Mouse (Mus musculus) small intestine, adult 2 months (tissue): ENCODE data around the gene Khdrbs2. TPM values are rescaled to one million over a fixed set of nuclear protein-coding genes. Genes with fewer than 3 reads are reported as not detected.

Experiments used
- H3K27ac ChIP-seq: fragments of 200-500 bp; 2 replicates; pipeline ENCODE4 v1.5.1; 2012; ENCODE audit warnings: low read depth, low read length, control low read depth, inconsistent platforms; ENCODE audit not compliant: insufficient read depth
- H3K27me3 ChIP-seq: fragments of 200-500 bp; 2 replicates; pipeline ENCODE4 v1.6.1; 2012; ENCODE audit warnings: mild to moderate bottlenecking, moderate library complexity, low read length, inconsistent platforms; ENCODE audit not compliant: control insufficient read depth, insufficient read depth
- H3K36me3 ChIP-seq: fragments of 200-500 bp; 2 replicates; pipeline ENCODE4 v1.6.1; 2012; ENCODE audit warnings: mild to moderate bottlenecking, low read length, control low read depth, inconsistent platforms; ENCODE audit not compliant: control insufficient read depth, insufficient read depth
- H3K4me1 ChIP-seq: fragments of 200-500 bp; 2 replicates; pipeline ENCODE4 v1.6.1; 2012; ENCODE audit warnings: low read length, inconsistent platforms, mixed read lengths; ENCODE audit not compliant: control insufficient read depth, insufficient read depth, insufficient read length
- H3K4me3 ChIP-seq: fragments of 200-500 bp; 2 replicates; pipeline ENCODE4 v1.5.1; 2012; ENCODE audit warnings: low read depth, mild to moderate bottlenecking, control low read depth, inconsistent platforms, low read length, moderate library complexity
- CTCF ChIP-seq: fragments of 200-500 bp; IDR thresholded peaks from 2 replicates; pipeline ENCODE4 v1.5.1; 2012; ENCODE audit warnings: low read depth, mild to moderate bottlenecking, control low read depth, inconsistent platforms, low read length, moderate library complexity, mixed read lengths; ENCODE audit not compliant: insufficient replicate concordance, insufficient read length; ENCODE audit errors: extremely low read depth
- POLR2A ChIP-seq: fragments of 200-500 bp; IDR thresholded peaks from 2 replicates; pipeline ENCODE4 v1.6.1; 2012; ENCODE audit warnings: low read depth, mild to moderate bottlenecking, control low read depth, inconsistent platforms, low read length, moderate library complexity
- WGBS: fragments of 180-500 bp; shearing (Covaris S2); methylation state at CpG from one replicate; pipeline ENCODE4 v1.1.7; 2018; 5-methylcytosine and 5-hydroxymethylcytosine counted together
- polyA plus RNA-seq: library from polyadenylated mRNA; depleted of rRNA; stranded (reverse); fragments of >200 nt; gene quantifications from 2 replicates; pipeline ENCODE4 v1.2.3, GENCODE M21; 2012

Khdrbs2 gene
- polyA plus RNA-seq, 1 experiment: not detected

GRCm38 (mm10) chr1:32568901-32569300, 396.4 kb downstream of the Khdrbs2 start:
- Histone ChIP-seq H3K27ac (no peak overlapping the region), H3K27me3 (no peaks in the 10 kb centered on the region), H3K4me1 (no peaks in the 10 kb centered on the region), H3K36me3 (no peaks in the 10 kb centered on the region), H3K4me3 (no peak overlapping the region)
- TF ChIP-seq CTCF (no peak), POLR2A (no peak)
- 93% methylated on average over 2 of the region's 2 CpGs for WGBS

- H3K4me1 ChIP-seq: no peaks in the 10 kb centered on the region
- no peak overlapping the region for H3K4me3 ChIP-seq
- no peak overlapping the region for H3K27ac ChIP-seq
- H3K36me3 ChIP-seq: no peaks in the 10 kb centered on the region
- H3K27me3 ChIP-seq: no peaks in the 10 kb centered on the region
- TF ChIP-seq POLR2A (no peak), CTCF (no peak)
- WGBS: 79% methylated on average over 1 of the region's 1 CpGs
These were observed 453.5 kb downstream of the Khdrbs2 start for GRCm38 (mm10) chr1:32626060-32626459.

GRCm38 (mm10) chr1:32632415-32633354, 460.2 kb downstream of the Khdrbs2 start:
- H3K36me3 ChIP-seq: no peaks in the 10 kb centered on the region
- no peaks in the 10 kb centered on the region for H3K4me1 ChIP-seq
- no peaks in the 10 kb centered on the region for H3K27me3 ChIP-seq
- H3K4me3 ChIP-seq: no peak overlapping the region
- TF ChIP-seq CTCF (no peak), POLR2A (no peak)
- no peak overlapping the region for H3K27ac ChIP-seq
- 83% methylated on average over 5 of the region's 5 CpGs for WGBS

- Histone ChIP-seq H3K27me3 (no peaks in the 10 kb centered on the region), H3K27ac (no peak overlapping the region), H3K36me3 (no peaks in the 10 kb centered on the region), H3K4me3 (no peak overlapping the region), H3K4me1 (no peaks in the 10 kb centered on the region)
- TF ChIP-seq POLR2A (no peak), CTCF (no peak)
- 86% methylated on average over 4 of the region's 4 CpGs for WGBS
These were observed 460.9 kb downstream of the Khdrbs2 start for GRCm38 (mm10) chr1:32633404-32633803.

GRCm38 (mm10) chr1:32639118-32639517, 466.6 kb downstream of the Khdrbs2 start:
- no peaks in the 10 kb centered on the region for H3K27me3 ChIP-seq
- H3K4me3 ChIP-seq: no peak overlapping the region
- no peaks in the 10 kb centered on the region for H3K4me1 ChIP-seq
- no peaks in the 10 kb centered on the region for H3K36me3 ChIP-seq
- TF ChIP-seq POLR2A: no peak
- TF ChIP-seq CTCF: no peak
- WGBS: 89% methylated on average over 5 of the region's 5 CpGs
- no peak overlapping the region for H3K27ac ChIP-seq

- H3K27ac ChIP-seq: no peak overlapping the region
- no peaks in the 10 kb centered on the region for H3K36me3 ChIP-seq
- WGBS: 74% methylated on average over 3 of the region's 3 CpGs
- no peaks in the 10 kb centered on the region for H3K27me3 ChIP-seq
- H3K4me3 ChIP-seq: no peak overlapping the region
- no peak for TF ChIP-seq POLR2A
- no peak for TF ChIP-seq CTCF
- no peaks in the 10 kb centered on the region for H3K4me1 ChIP-seq
These were observed 477.2 kb downstream of the Khdrbs2 start for GRCm38 (mm10) chr1:32649647-32650209.

GRCm38 (mm10) chr1:32693806-32694205, 521.3 kb downstream of the Khdrbs2 start:
- TF ChIP-seq POLR2A (no peak), CTCF (no peak)
- Histone ChIP-seq H3K4me3 (no peak overlapping the region), H3K27ac (no peak overlapping the region), H3K36me3 (no peaks in the 10 kb centered on the region), H3K27me3 (no peaks in the 10 kb centered on the region), H3K4me1 (no peaks in the 10 kb centered on the region)
- 70% methylated on average over 9 of the region's 9 CpGs for WGBS
